Mouse (Mus musculus) lung, postnatal 0 days (tissue): ENCODE results near the gene Mgat5.

Experiments
- CTCF ChIP-seq: IDR thresholded peaks from 2 replicates; pipeline ENCODE4 v1.5.1; 2016; ENCODE audit warnings: antibody characterized with exemption, mild to moderate bottlenecking
- EP300 ChIP-seq: IDR thresholded peaks from 2 replicates; pipeline ENCODE4 v1.6.1; 2016; ENCODE audit warnings: antibody characterized with exemption, mild to moderate bottlenecking, control low read depth

DNA sequence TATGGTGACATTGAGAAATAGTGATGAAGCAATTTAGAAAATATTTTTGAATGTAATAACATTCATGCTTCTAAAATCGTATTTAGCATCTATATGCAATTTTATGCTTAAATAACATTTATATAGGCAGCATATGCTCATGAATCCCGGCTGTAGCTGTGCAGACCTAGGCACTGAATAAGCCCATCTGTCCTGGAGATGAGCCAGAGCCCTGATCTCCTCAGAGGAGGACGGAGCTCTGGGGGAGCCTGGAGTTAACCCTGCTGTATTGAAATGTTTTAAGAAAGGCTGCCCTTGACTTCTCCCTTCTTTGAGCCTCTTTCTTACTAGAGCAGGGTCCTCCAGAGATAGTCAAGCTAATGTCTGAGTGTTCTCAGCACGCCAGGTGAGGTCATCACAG, 217.8 kb downstream of the Mgat5 start:
- no peak for TF ChIP-seq CTCF
- TF ChIP-seq EP300: no peak
